Mouse (Mus musculus): ENCODE results near the gene Ksr1.

The Ksr1 gene

GRCm38 (mm10) chr11:78982513-78983291 lies 163.5 kb downstream of the Ksr1 start:
- DNase-seq (ENCODE audit: low spot score in 2 of 2): no peak

- no peak for DNase-seq (ENCODE audit: low spot score in 2 of 2)
Measured at GRCm38 (mm10) chr11:78982042-78982441, 164.2 kb downstream of the Ksr1 start.

- DNase-seq (ENCODE audit: low spot score in 2 of 2): no peak
Measured at GRCm38 (mm10) chr11:78980083-78980634, 166.0 kb downstream of the Ksr1 start.

GRCm38 (mm10) chr11:78978176-78979019 lies 167.8 kb downstream of the Ksr1 start:
- DNase-seq (ENCODE audit: low spot score in 2 of 2): no peak

GRCm38 (mm10) chr11:78976731-78977510 lies 169.3 kb downstream of the Ksr1 start:
- no peak for DNase-seq (ENCODE audit: low spot score in 2 of 2)

DNA sequence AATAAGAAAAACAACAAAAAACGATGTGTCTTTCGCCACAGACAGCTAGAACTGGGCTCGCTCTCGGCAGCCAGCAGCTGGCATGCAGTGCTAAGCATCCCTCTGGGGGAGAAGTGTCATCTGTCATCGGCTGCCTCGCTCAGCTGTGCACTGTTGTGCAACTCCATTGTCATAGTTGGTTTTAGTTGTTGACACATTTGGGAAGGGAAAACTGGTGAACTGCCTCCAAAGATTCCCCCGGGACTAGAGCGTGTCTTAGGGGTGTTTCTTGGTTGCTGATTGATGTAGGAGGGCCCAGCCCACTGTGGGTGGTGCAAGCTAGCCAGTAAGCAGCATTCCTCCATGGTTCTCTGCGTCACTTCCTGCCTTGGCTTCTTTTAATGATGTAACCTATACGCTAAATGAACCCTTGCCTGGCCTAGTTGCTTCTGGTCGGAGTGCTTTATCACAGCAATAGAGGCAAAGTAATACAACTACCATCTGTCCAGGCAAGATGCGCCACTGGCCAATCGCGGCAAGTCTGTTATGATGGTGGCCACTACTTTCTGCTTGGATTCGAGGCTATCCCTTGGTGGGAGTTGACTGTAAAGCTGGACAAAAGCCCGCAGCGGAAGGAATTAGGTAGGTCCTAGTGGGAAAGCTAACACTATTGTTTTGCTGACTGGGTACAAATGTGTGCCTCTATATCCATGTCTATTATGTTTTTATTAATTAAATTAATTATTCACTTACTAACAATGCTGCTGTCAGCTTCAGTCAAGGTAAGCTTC lies 172.6 kb downstream of the Ksr1 start:
- DNase-seq (ENCODE audit: low spot score in 2 of 2): peak in 1 of 2 experiments; percentile 41

DNA sequence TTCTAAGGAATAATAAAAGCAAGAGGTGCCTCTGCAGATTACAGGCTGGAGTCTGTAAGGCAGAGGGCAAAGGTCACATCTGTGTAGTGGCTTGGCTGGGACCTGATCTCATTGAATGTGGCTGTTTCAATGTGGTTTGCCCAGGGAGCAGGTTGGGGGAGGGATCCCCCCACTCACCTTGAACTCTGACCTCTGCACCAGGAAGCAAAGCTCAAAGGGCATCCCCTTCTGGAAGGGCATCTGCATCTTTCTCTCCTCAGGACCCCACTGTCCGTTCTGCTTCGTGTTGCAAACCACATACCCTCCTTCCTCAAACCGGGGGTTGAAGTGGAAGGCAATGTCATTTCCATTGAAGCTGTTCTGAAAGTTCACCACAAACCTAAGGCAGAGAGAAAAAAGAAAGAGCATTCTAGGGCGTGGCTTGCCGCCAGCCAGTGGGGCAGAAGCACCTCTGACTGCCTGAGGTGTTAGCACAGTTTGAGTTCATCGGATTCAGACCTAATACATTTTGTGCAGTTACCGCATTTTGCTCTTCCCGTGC lies 173.3 kb downstream of the Ksr1 start:
- no peak for DNase-seq (ENCODE audit: low spot score in 2 of 2)

DNA sequence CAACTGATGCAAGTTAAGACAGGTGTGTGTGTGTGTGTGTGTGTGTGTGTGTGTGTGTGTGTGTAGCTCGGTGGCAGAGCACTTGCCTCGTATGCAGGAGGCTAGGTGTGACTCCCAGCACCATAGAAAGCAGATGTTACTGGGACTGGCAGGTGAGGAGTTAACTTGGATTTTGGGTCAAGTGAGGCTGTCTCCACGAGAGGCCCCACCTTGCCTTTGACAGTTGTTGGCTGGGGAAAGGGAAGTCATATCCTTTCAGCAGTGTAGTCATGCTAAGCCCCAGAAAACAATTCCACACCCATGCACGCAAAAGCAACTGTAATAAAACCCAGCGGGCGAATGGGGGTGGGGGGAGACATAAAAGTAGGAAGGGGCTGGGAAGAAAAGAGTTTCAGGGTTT lies 173.9 kb downstream of the Ksr1 start:
- no peak for DNase-seq (ENCODE audit: low spot score in 2 of 2)

GRCm38 (mm10) chr11:78971746-78972145 lies 174.5 kb downstream of the Ksr1 start:
- DNase-seq (ENCODE audit: low spot score in 2 of 2): no peak

DNA sequence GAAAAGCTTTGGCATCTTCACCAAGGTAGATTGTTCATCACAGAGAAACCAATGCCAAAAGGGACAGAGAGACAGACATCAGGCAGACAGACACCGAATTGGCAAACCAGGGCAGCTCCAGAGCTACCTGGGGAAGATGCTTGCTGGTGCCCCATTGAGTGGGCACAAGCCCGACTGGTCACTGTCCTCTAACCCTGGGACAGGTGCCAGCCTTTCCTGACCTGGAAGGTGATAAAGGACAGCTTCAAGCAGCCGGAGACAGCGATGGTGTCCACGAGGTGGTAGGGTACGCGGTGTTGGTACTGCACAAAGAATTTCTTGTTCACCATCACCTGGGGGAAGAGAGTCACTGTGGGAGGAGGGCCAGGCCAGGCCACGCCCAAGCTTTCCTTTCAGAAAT lies 175.1 kb downstream of the Ksr1 start:
- DNase-seq (ENCODE audit: low spot score in 2 of 2): no peak

DNA sequence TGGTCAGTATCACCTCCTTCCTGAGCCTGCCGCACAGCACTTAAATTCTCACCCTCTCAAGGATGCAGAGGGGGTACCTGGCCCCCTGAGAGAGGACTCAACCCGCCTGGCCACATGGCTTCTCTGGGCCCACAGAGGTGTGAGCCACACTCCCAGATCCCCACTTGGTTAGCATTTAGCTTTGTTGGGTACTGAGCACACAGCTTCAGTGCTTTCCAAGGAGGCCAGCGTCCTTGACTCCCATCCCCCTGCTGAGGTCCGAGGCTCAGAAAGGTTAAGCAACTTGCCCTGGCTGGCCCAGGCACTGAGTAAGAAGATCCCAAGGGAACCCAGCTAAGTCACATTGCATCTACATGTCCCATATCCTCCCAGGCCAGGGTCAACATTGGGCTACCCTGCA lies 178.1 kb downstream of the Ksr1 start:
- DNase-seq (ENCODE audit: low spot score in 2 of 2): no peak

GRCm38 (mm10) chr11:78967371-78967770 lies 178.8 kb downstream of the Ksr1 start:
- no peak for DNase-seq (ENCODE audit: low spot score in 2 of 2)
